8 mouse cellular contexts compared by ENCODE assay signal in genomic region chr19:8820424-8820956, GRCm38 (mm10). TPM values are rescaled to one million over a fixed set of nuclear protein-coding genes. Genes with fewer than 3 reads are reported as not detected.
DNase-seq lines count a peak whose midpoint lies in the region; ATAC-seq lines count a peak whose summit lies in the region.

No protein-coding gene starts in this region.

- peaks cover 37% of the 10 kb centered on the region for H3K4me1 ChIP-seq in lung, embryonic 15.5 days
- peaks cover 53% of the 10 kb centered on the region for H3K4me1 ChIP-seq in hindbrain, embryonic 13.5 days (replicated peaks)
- H3K4me1 ChIP-seq in megakaryocyte, embryonic 14.5 days: peaks cover 42% of the 10 kb centered on the region

- WGBS in lung, embryonic 15.5 days: under 1% methylated on average over 47 of the region's 48 CpGs
- WGBS in hindbrain, embryonic 13.5 days: under 1% methylated on average over 48 of the region's 48 CpGs

- H3K36me3 ChIP-seq in lung, embryonic 15.5 days: peaks cover 34% of the 10 kb centered on the region
- peaks cover 31% of the 10 kb centered on the region for H3K36me3 ChIP-seq in hindbrain, embryonic 13.5 days
- H3K36me3 ChIP-seq in megakaryocyte, embryonic 14.5 days (replicated peaks; ENCODE audit: low read length): peaks cover 52% of the 10 kb centered on the region

- DNase-seq in adrenal gland, adult 8-10 months: peak; percentile 60
- DNase-seq in adrenal gland, postnatal 14 days: no peak
- no peak for DNase-seq in lung, adult 18-20 months
- no peak for DNase-seq in ovary, postnatal 36 days (ENCODE audit: low spot score)

- no peaks in the 10 kb centered on the region for H3K9me3 ChIP-seq in lung, embryonic 15.5 days
- H3K9me3 ChIP-seq in hindbrain, embryonic 13.5 days: no peaks in the 10 kb centered on the region
- H3K9me3 ChIP-seq in megakaryocyte, embryonic 14.5 days: no peaks in the 10 kb centered on the region

- H3K27ac ChIP-seq in lung, embryonic 15.5 days: peak overlapping the region; percentile 100
- peak overlapping the region; percentile 99 for H3K27ac ChIP-seq in hindbrain, embryonic 13.5 days

- peak overlapping the region; percentile 97 for H3K9ac ChIP-seq in lung, embryonic 15.5 days
- H3K9ac ChIP-seq in hindbrain, embryonic 13.5 days: peak overlapping the region; percentile 99

- no peaks in the 10 kb centered on the region for H3K27me3 ChIP-seq in lung, embryonic 15.5 days
- H3K27me3 ChIP-seq in hindbrain, embryonic 13.5 days: no peaks in the 10 kb centered on the region
- H3K27me3 ChIP-seq in megakaryocyte, embryonic 14.5 days (replicated peaks): no peaks in the 10 kb centered on the region

- H3K4me3 ChIP-seq in lung, embryonic 15.5 days: peak overlapping the region; percentile 96
- peak overlapping the region; percentile 99 for H3K4me3 ChIP-seq in hindbrain, embryonic 13.5 days
- peak overlapping the region; percentile 94 for H3K4me3 ChIP-seq in megakaryocyte, embryonic 14.5 days (replicated peaks)

- peak overlapping the region; percentile 66 for H3K4me2 ChIP-seq in lung, embryonic 15.5 days
- peak overlapping the region; percentile 96 for H3K4me2 ChIP-seq in hindbrain, embryonic 13.5 days

- ATAC-seq in lung, embryonic 15.5 days (ENCODE audit: borderline replicate concordance, extremely low read depth, low FRiP score, low TSS enrichment): no peak; the same call in 1 of the 2 replicates
- ATAC-seq in hindbrain, embryonic 13.5 days (ENCODE audit: low FRiP score): peak; percentile 41
- ATAC-seq in activated CD4-positive, CD25-positive, alpha-beta regulatory T cell, adult 4 months: no peak

RNA-seq across cellular contexts. Expression of gene Hnrnpul2, which starts 0.7 kb away (rescaled TPM):
- total RNA-seq in adrenal gland, adult 8-10 months (2022): 10 to 100 TPM; 66.4 to 84.4 (median 73.9) TPM
- 77.0 and 79.6 TPM in 2 replicates for total RNA-seq in adrenal gland, postnatal 14 days (2021)
- 5.7 and 5.8 TPM in 2 replicates for polyA plus RNA-seq in lung, embryonic 15.5 days (2015; fragmentation: Nextera tagmentation; extraction: Ambion mirVana)
- 5.8 and 6.3 TPM in 2 replicates for polyA plus RNA-seq in hindbrain, embryonic 13.5 days (2015; fragmentation: Nextera tagmentation; extraction: Ambion mirVana)
- polyA plus RNA-seq in megakaryocyte, embryonic 14.5 days (2012; ENCODE audit: insufficient read depth, low replicate concordance): 13.5 and 54.1 TPM in 2 replicates
- 1 to 10 TPM; 6.0 to 6.1 TPM for polyA plus RNA-seq in activated CD4-positive, CD25-positive, alpha-beta regulatory T cell, adult 4 months (2017; shearing (Covaris generic))

RNA-seq across cellular contexts. Expression of gene Ttc9c, which starts 1.4 kb away (rescaled TPM):
- total RNA-seq in adrenal gland, adult 8-10 months (2022): 10 to 100 TPM; 27.4 to 40.5 (median 35.9) TPM
- total RNA-seq in adrenal gland, postnatal 14 days (2021): 29.6 and 32.0 TPM in 2 replicates
- 54.8 and 57.2 TPM in 2 replicates for polyA plus RNA-seq in lung, embryonic 15.5 days (2015; fragmentation: Nextera tagmentation; extraction: Ambion mirVana)
- polyA plus RNA-seq in hindbrain, embryonic 13.5 days (2015; fragmentation: Nextera tagmentation; extraction: Ambion mirVana): 60.4 and 61.4 TPM in 2 replicates
- polyA plus RNA-seq in megakaryocyte, embryonic 14.5 days (2012; ENCODE audit: insufficient read depth, low replicate concordance): 0.51 TPM in 1 of 2 replicates, not detected in the other
- 10 to 100 TPM; 39.9 to 43.8 TPM for polyA plus RNA-seq in activated CD4-positive, CD25-positive, alpha-beta regulatory T cell, adult 4 months (2017; shearing (Covaris generic))

RNA-seq across cellular contexts. Expression of gene AC129217.1, which starts 9.1 kb away (rescaled TPM):
- not detected for total RNA-seq in adrenal gland, adult 8-10 months (2022)
- total RNA-seq in adrenal gland, postnatal 14 days (2021): 7.5 TPM in 1 of 2 replicates, not detected in the other
- not detected in 2 replicates for polyA plus RNA-seq in lung, embryonic 15.5 days (2015; fragmentation: Nextera tagmentation; extraction: Ambion mirVana)
- not detected in 2 replicates for polyA plus RNA-seq in hindbrain, embryonic 13.5 days (2015; fragmentation: Nextera tagmentation; extraction: Ambion mirVana)
- polyA plus RNA-seq in megakaryocyte, embryonic 14.5 days (2012; ENCODE audit: insufficient read depth, low replicate concordance): 44.9 and 148 TPM in 2 replicates
- polyA plus RNA-seq in activated CD4-positive, CD25-positive, alpha-beta regulatory T cell, adult 4 months (2017; shearing (Covaris generic)): not detected

RNA-seq across cellular contexts. Expression of gene Bscl2, which starts 16.8 kb away (rescaled TPM):
- 100 to 1,000 TPM in 3 of 4 experiments, 10 to 100 TPM in 1; 96.6 to 137 (median 126) TPM for total RNA-seq in adrenal gland, adult 8-10 months (2022)
- total RNA-seq in adrenal gland, postnatal 14 days (2021): 143 and 153 TPM in 2 replicates
- 48.3 and 52.3 TPM in 2 replicates for polyA plus RNA-seq in lung, embryonic 15.5 days (2015; fragmentation: Nextera tagmentation; extraction: Ambion mirVana)
- 82.9 and 84.0 TPM in 2 replicates for polyA plus RNA-seq in hindbrain, embryonic 13.5 days (2015; fragmentation: Nextera tagmentation; extraction: Ambion mirVana)
- 124 and 182 TPM in 2 replicates for polyA plus RNA-seq in megakaryocyte, embryonic 14.5 days (2012; ENCODE audit: insufficient read depth, low replicate concordance)
- polyA plus RNA-seq in activated CD4-positive, CD25-positive, alpha-beta regulatory T cell, adult 4 months (2017; shearing (Covaris generic)): 100 to 1,000 TPM in 1 of 2 experiments, 10 to 100 TPM in 1; 93.4 to 102 TPM

RNA-seq across cellular contexts. Expression of gene Zbtb3, which starts 18.1 kb away (rescaled TPM):
- 1 to 10 TPM; 2.5 to 4.9 (median 3.5) TPM for total RNA-seq in adrenal gland, adult 8-10 months (2022)
- total RNA-seq in adrenal gland, postnatal 14 days (2021): 2.4 and 2.9 TPM in 2 replicates
- 5.7 and 6.4 TPM in 2 replicates for polyA plus RNA-seq in lung, embryonic 15.5 days (2015; fragmentation: Nextera tagmentation; extraction: Ambion mirVana)
- 8.0 and 8.4 TPM in 2 replicates for polyA plus RNA-seq in hindbrain, embryonic 13.5 days (2015; fragmentation: Nextera tagmentation; extraction: Ambion mirVana)
- 1.3 and 5.9 TPM in 2 replicates for polyA plus RNA-seq in megakaryocyte, embryonic 14.5 days (2012; ENCODE audit: insufficient read depth, low replicate concordance)
- polyA plus RNA-seq in activated CD4-positive, CD25-positive, alpha-beta regulatory T cell, adult 4 months (2017; shearing (Covaris generic)): 1 to 10 TPM; 2.1 TPM

Comparison
In these comparisons a context has a peak if more than half of its experiments do, and no peak if none do; other contexts are left out.
1. RNA of gene Ttc9c, which starts 1.4 kb away (polyA plus RNA-seq): 60.4 to 61.4 TPM in hindbrain, embryonic 13.5 days, 54.8 to 57.2 TPM in lung, embryonic 15.5 days and 39.9 to 43.8 TPM in activated CD4-positive, CD25-positive, alpha-beta regulatory T cell, adult 4 months; 0.51 TPM in megakaryocyte, embryonic 14.5 days; every median in the first group is over 10 times any median in the second.
2. RNA of gene AC129217.1, which starts 9.1 kb away (polyA plus RNA-seq): 44.9 to 148 TPM in megakaryocyte, embryonic 14.5 days; not detected in lung, embryonic 15.5 days, not detected in hindbrain, embryonic 13.5 days and not detected in activated CD4-positive, CD25-positive, alpha-beta regulatory T cell, adult 4 months; every median in the first group is over 10 times any median in the second.
3. Peak in every context shown above with its lines, with median percentiles within 50 percentile points of each other: H3K4me3 ChIP-seq.